Mouse (Mus musculus): ENCODE data around the gene Adcy9. TPM values are rescaled to one million over a fixed set of nuclear protein-coding genes. Genes with fewer than 3 reads are reported as not detected.
"Not testable (repeated sequence)": the region's sequence is repeated elsewhere in the genome, so short reads cannot be mapped to it uniquely, and the experiment has no call there.

Adcy9 gene
- total and polyA plus RNA-seq, 3 experiments, result 43.2 to 56.7 (median 50.9) TPM

- DNase-seq, result no peak
Observed at GRCm38 (mm10) chr16:4382406-4382805, 37.9 kb downstream of the Adcy9 start.

DNA sequence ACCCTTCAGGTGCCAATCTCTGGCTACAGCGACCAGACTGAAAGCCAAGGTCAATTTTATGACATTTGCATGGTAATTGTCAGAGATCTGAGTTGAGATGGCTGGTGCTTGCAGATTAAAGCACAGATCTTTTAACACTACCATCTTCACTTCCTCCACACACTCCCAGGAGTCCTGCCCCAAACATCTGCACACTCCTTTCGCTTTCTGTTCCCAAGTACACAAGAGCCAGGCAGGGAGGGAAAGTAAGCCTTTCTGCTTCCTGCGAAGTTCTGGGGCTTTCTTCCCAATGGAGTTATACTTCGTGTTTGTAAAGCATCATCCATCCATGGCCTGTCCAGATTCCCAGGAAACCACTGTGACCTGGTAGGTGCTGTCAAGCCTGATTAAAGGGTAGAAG, 38.8 kb downstream of the Adcy9 start:
- DNase-seq, result no peak

- DNase-seq, result no peak
Observed at GRCm38 (mm10) chr16:4378788-4379187, 41.5 kb downstream of the Adcy9 start.

- peak; percentile 85 for DNase-seq
Observed at GRCm38 (mm10) chr16:4377556-4377955, 42.7 kb downstream of the Adcy9 start.

DNA sequence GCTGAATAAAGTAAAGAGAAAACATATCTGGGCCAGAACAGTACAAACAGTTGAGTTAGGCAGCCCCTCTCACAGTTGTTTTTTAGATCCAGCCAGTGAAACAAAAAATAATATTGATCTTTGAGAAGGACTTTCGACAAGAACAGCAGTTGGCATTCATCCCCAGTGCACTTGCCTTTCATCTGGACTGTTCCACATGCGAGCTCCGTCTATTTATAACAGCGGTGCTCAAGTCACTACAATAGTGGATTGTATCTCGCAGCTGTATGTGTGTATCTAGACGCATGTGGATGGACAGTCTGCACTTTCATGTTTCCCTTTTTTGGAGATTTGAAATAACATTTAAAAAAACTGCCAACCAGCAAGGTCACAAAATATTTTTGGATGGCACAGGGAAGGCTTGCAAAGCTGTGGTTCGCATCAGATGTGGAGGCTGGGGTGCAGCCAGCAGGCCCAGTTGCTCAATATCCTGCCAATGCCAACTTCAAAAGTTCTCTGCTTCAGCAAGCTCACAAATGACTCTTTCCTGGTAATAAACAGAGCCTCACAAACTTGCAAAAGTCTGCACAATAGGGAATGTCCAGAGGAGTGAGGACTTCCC, 45.4 kb downstream of the Adcy9 start:
- DNase-seq, result peak; percentile 92

GRCm38 (mm10) chr16:4374270-4374669, 46.0 kb downstream of the Adcy9 start:
- no peak for DNase-seq

- no peak for DNase-seq
Observed at GRCm38 (mm10) chr16:4371039-4371438, 49.3 kb downstream of the Adcy9 start.

- peak; percentile 94 for DNase-seq
Observed at GRCm38 (mm10) chr16:4370141-4370541, 50.2 kb downstream of the Adcy9 start.

- no peak for DNase-seq
Observed at GRCm38 (mm10) chr16:4367930-4368329, 52.4 kb downstream of the Adcy9 start.

DNA sequence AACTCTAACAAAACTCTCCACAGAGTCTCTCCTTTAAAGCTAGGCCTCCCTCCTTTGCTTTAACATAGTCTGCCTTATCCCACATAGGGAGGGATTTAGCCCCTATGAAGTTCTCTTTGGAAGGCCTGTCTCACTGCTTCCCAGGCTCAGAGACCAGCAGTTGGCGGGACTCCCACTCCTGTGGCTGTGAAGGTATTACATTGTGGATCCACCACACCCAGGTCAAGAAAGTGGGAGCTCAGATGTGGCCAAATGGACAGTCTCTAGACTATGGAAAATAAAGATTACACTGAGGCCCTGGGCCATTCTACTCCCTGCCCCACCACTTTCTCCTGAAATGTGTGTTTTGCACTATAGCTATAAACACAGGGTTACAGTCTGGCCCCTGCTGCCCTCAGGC, 53.0 kb downstream of the Adcy9 start:
- no peak for DNase-seq

DNA sequence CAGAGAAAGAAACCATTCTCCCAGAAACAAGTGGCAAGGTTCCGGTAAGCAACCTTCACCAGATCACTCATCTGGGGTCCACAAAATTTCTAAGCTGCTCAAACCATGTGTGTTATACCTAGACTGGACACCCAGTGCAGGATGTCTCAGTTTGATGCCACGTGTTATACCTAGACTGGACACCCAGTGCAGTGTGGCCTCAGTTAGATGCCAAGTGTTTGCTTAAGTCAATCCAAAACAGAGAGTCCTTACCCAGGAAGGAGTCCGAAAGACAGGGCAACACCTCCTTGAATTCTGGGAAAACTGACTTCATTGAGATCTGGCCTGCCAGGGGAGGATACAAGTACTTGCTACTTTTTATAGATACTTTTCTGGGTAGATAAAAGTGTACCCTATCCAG, 53.6 kb downstream of the Adcy9 start:
- DNase-seq, result no peak

GRCm38 (mm10) chr16:4363341-4364116, 56.8 kb downstream of the Adcy9 start:
- DNase-seq, result no peak

- no peak for DNase-seq
Observed at GRCm38 (mm10) chr16:4355260-4356043, 64.8 kb downstream of the Adcy9 start.

DNA sequence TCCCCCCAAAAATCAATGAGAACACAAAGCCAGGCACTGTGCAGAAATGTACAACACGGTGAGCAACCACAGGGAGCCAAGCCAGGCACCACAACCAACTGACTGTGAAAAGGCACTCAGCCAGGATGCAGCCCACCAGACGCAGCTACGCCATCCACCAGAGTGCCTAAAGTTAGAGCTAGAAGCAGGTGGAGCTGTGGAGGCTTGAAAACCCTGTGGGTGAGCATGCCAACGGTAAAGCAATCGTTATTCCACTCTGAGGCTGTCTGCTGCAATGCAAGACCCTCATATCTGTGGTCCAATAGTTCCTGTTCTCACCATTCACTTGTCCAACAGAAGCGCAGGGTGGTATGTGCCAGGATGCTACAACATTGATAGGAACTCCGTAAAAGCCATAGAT, 77.7 kb downstream of the Adcy9 start:
- no peak for DNase-seq

- DNase-seq, result peak; percentile 68
Observed at GRCm38 (mm10) chr16:4341316-4342062, 78.8 kb downstream of the Adcy9 start.

DNA sequence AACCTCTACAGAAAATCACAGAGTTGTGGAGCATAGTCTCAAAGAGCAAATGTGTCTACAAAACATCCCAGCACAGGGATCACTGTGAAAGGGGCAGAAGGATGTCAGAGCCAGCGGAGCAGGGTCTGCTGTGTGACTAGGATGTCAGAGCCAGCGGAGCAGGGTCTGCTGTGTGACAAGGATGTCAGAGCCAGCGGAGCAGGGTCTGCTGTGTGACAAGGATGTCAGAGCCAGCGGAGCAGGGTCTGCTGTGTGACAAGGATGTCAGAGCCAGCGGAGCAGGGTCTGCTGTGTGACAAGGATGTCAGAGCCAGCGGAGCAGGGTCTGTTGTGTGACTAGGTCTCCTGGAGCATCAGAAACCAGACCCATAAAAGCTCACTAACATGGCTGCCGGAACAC, 81.1 kb downstream of the Adcy9 start:
- not testable (repeated sequence) for DNase-seq

- no peak for DNase-seq
Observed at GRCm38 (mm10) chr16:4337269-4337668, 83.0 kb downstream of the Adcy9 start.

- DNase-seq, result no peak
Observed at GRCm38 (mm10) chr16:4333788-4334187, 86.5 kb downstream of the Adcy9 start.

DNA sequence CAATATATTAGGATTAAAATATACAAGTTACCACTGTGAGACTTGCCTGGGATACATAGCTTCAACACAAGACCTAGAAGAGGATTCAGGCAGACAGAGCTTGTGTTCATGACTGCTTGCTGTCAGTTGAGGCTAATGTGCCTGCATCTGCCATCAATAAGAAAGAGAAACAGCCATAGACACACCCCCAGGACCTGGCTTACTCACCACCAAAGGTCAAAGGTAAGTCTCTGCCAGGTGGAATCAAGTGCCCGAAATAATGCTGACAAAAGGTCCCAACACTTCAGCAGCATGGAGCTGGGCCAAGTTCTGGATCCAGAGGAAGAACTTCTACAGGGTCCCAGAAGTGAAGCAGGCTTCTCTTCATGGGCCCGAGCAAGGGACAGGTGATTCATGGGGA, 86.9 kb downstream of the Adcy9 start:
- no peak for DNase-seq

GRCm38 (mm10) chr16:4327081-4327480, 93.2 kb downstream of the Adcy9 start:
- DNase-seq, result no peak

GRCm38 (mm10) chr16:4325801-4326200, 94.5 kb downstream of the Adcy9 start:
- DNase-seq, result no peak

- no peak for DNase-seq
Observed at GRCm38 (mm10) chr16:4324967-4325366, 95.3 kb downstream of the Adcy9 start.
